Mouse (Mus musculus) ES-Bruce4 (cell line): ENCODE measurements around the gene Helz2. TPM values are rescaled to one million over a fixed set of nuclear protein-coding genes. Genes with fewer than 3 reads are reported as not detected.

Experiments
- H3K27ac ChIP-seq: 2 replicates; pipeline ENCODE4 v1.5.1; 2012; ENCODE audit warnings: low read length, inconsistent platforms; ENCODE audit not compliant: insufficient read depth
- H3K27me3 ChIP-seq: 2 replicates; pipeline ENCODE4 v1.6.1; 2012; ENCODE audit warnings: mild to moderate bottlenecking, low read length, inconsistent platforms; ENCODE audit not compliant: control insufficient read depth, poor library complexity, insufficient read depth, severe bottlenecking
- H3K36me3 ChIP-seq: 2 replicates; pipeline ENCODE4 v1.6.1; 2012; ENCODE audit warnings: inconsistent platforms, mild to moderate bottlenecking, low read length, moderate library complexity; ENCODE audit not compliant: control insufficient read depth, poor library complexity, insufficient read depth, severe bottlenecking
- H3K4me1 ChIP-seq: one replicate; pipeline ENCODE4 v1.8.1; 2011; ENCODE audit warnings: low read length; ENCODE audit not compliant: control insufficient read depth, insufficient read depth
- H3K4me3 ChIP-seq: 2 replicates; pipeline ENCODE4 v1.5.1; 2011; ENCODE audit warnings: low read depth, mild to moderate bottlenecking, low read length
- H3K9ac ChIP-seq: 2 replicates; pipeline ENCODE4 v1.6.1; 2012; ENCODE audit warnings: low read depth, mild to moderate bottlenecking, inconsistent platforms; ENCODE audit not compliant: poor library complexity, severe bottlenecking
- H3K9me3 ChIP-seq: replicated peaks from 2 replicates; pipeline ENCODE4 v1.6.1; 2012; ENCODE audit warnings: mild to moderate bottlenecking, low read length, inconsistent platforms; ENCODE audit not compliant: control insufficient read depth, poor library complexity, insufficient read depth, severe bottlenecking
- CTCF ChIP-seq: IDR thresholded peaks from one replicate; pipeline ENCODE4 v1.8.1; 2011; ENCODE audit warnings: low read depth, low read length
- EP300 ChIP-seq: IDR thresholded peaks from 2 replicates; pipeline ENCODE4 v1.6.1; 2011; ENCODE audit warnings: low read depth, low read length; ENCODE audit not compliant: insufficient read depth
- POLR2A ChIP-seq: IDR thresholded peaks from one replicate; pipeline ENCODE4 v1.8.1; 2011; ENCODE audit warnings: low read length; ENCODE audit not compliant: insufficient read depth
- polyA plus RNA-seq: library from polyadenylated mRNA; stranded (reverse); fragments of >200 nt; gene quantifications from 2 replicates; pipeline ENCODE4 v1.2.4, GENCODE M21; 2011; ENCODE audit warnings: low read depth; ENCODE audit not compliant: missing spikeins, insufficient read depth, insufficient read length

Gene Helz2
- polyA plus RNA-seq, 1 experiment, result 1.4 TPM

GRCm38 (mm10) chr2:181235681-181236566 lies 5.9 kb downstream of the Helz2 start:
- Histone ChIP-seq H3K36me3 (no peaks in the 10 kb centered on the region), H3K9me3 (no peaks in the 10 kb centered on the region), H3K27ac (no peak overlapping the region), H3K4me1 (no peaks in the 10 kb centered on the region), H3K4me3 (no peak overlapping the region), H3K27me3 (no peaks in the 10 kb centered on the region), H3K9ac (no peak overlapping the region)
- TF ChIP-seq CTCF (peak; percentile 44), POLR2A (no peak)

GRCm38 (mm10) chr2:181234680-181235079 lies 7.1 kb downstream of the Helz2 start:
- Histone ChIP-seq H3K27me3 (no peaks in the 10 kb centered on the region), H3K4me1 (no peaks in the 10 kb centered on the region), H3K27ac (no peak overlapping the region), H3K36me3 (no peaks in the 10 kb centered on the region), H3K9me3 (no peaks in the 10 kb centered on the region), H3K4me3 (no peak overlapping the region), H3K9ac (no peak overlapping the region)
- TF ChIP-seq POLR2A (no peak), CTCF (no peak), EP300 (no peak)

GRCm38 (mm10) chr2:181233443-181233842 lies 8.4 kb downstream of the Helz2 start:
- no peak overlapping the region for H3K9ac ChIP-seq
- no peak overlapping the region for H3K27ac ChIP-seq
- no peaks in the 10 kb centered on the region for H3K4me1 ChIP-seq
- H3K4me3 ChIP-seq, result peak overlapping the region; percentile 15
- H3K9me3 ChIP-seq, result no peaks in the 10 kb centered on the region
- TF ChIP-seq EP300 (no peak), POLR2A (no peak), CTCF (no peak)
- H3K36me3 ChIP-seq, result no peaks in the 10 kb centered on the region
- H3K27me3 ChIP-seq, result no peaks in the 10 kb centered on the region

GRCm38 (mm10) chr2:181231171-181231570 lies 10.7 kb downstream of the Helz2 start:
- Histone ChIP-seq H3K27me3 (no peaks in the 10 kb centered on the region), H3K4me3 (no peak overlapping the region), H3K27ac (no peak overlapping the region), H3K9ac (no peak overlapping the region), H3K4me1 (no peaks in the 10 kb centered on the region), H3K9me3 (no peaks in the 10 kb centered on the region), H3K36me3 (no peaks in the 10 kb centered on the region)
- no peak for TF ChIP-seq CTCF

GRCm38 (mm10) chr2:181228335-181228734 lies 13.5 kb downstream of the Helz2 start:
- Histone ChIP-seq H3K36me3 (no peaks in the 10 kb centered on the region), H3K9me3 (no peaks in the 10 kb centered on the region), H3K27me3 (no peaks in the 10 kb centered on the region), H3K27ac (no peak overlapping the region), H3K4me1 (no peaks in the 10 kb centered on the region), H3K9ac (no peak overlapping the region), H3K4me3 (no peak overlapping the region)
- TF ChIP-seq POLR2A (no peak), CTCF (no peak), EP300 (no peak)

- no peak overlapping the region for H3K9ac ChIP-seq
- H3K4me3 ChIP-seq, result no peak overlapping the region
- no peaks in the 10 kb centered on the region for H3K4me1 ChIP-seq
- TF ChIP-seq CTCF (no peak), EP300 (no peak), POLR2A (no peak)
- no peak overlapping the region for H3K27ac ChIP-seq
- H3K36me3 ChIP-seq, result no peaks in the 10 kb centered on the region
- H3K27me3 ChIP-seq, result no peaks in the 10 kb centered on the region
- no peaks in the 10 kb centered on the region for H3K9me3 ChIP-seq
Observed at GRCm38 (mm10) chr2:181227122-181227521, 14.7 kb downstream of the Helz2 start.
